Mouse (Mus musculus): ENCODE measurements at regions not wholly inside any gene's neighbourhood (a gene's known extent, or its start where the extent isn't known, plus 50 kb on each side); places are given as distances from the start of the nearest gene placed in this dataset.

GRCm38 (mm10) chr3:128120647-128121440 is 224.7 kb upstream of the Fam241a start:
- TF ChIP-seq CTCF (IDR thresholded peaks at IDR 0.05; ENCODE audit: low read depth, low read length) (no peak), POLR2A (IDR thresholded peaks at IDR 0.05; ENCODE audit: borderline replicate concordance, low read depth, low read length) (no peak)
